Mouse (Mus musculus): ENCODE results near the gene Large1. TPM values are rescaled to one million over a fixed set of nuclear protein-coding genes. Genes with fewer than 3 reads are reported as not detected.
"Not testable (repeated sequence)": the region's sequence is repeated elsewhere in the genome, so short reads cannot be mapped to it uniquely, and the experiment has no call there.

Large1 gene
- polyA plus RNA-seq, 1 experiment from 2014 or later: 4.9 TPM

DNA sequence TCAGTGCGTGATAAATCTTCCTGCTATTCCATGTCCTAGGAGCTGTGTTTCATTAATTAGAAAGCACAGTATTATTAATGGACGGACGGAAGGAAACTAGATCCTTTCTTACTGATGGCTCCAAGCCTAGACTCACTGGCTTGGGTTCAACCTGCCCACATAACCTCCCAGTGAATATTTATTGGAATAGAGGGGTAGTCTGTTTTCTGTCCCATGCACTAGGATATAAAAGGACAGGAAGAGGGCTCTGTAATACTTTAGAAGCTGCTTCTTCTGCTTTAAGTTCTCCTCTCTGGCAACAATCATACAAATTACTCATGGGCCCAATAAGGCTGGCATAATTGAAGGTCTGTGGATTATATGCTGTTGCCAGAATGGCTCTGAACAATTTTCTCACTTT, 398.3 kb downstream of the Large1 start:
- no peaks in the 10 kb centered on the region for H3K27me3 ChIP-seq (ENCODE audit: control insufficient read depth, insufficient read depth, low read length)
- no peak overlapping the region for H3K4me2 ChIP-seq (ENCODE audit: low read depth, low read length)
- no peaks in the 10 kb centered on the region for H3K4me1 ChIP-seq (ENCODE audit: control insufficient read depth, insufficient read depth, low read length)
- 74% methylated on average over 3 of the region's 3 CpGs for WGBS
- H3K4me3 ChIP-seq (replicated peaks; ENCODE audit: low read length): no peak overlapping the region
- no peaks in the 10 kb centered on the region for H3K9me3 ChIP-seq (replicated peaks; ENCODE audit: control insufficient read depth, low read length)
- no peaks in the 10 kb centered on the region for H3K36me3 ChIP-seq (ENCODE audit: control insufficient read depth, insufficient read depth, low read length)
- ATAC-seq (ENCODE audit: insufficient read depth, low FRiP score): peak; percentile 33; the same call in 1 of the 2 replicates
- no peak overlapping the region for H3K27ac ChIP-seq (ENCODE audit: low read length)
- no peak overlapping the region for H3K9ac ChIP-seq (ENCODE audit: low read length)

DNA sequence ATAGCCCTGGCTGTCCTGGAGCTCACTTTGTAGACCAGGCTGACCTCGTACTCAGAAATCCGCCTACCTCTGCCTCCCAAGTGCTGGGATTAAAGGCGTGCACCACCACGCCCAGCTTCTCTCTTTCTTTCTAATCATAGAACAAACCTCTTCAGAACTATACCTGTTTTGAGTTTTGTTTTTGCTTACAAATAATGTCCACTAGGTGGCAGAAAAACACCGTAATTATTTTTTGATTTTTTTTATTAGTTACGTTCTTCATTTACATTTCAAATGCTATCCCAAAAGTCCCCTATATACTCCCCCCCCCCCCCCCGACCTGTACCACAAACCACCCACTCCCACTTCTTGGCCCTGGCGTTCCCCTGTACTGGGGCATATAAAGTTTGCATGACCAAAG, 411.9 kb downstream of the Large1 start:
- not testable (repeated sequence) for H3K27me3 ChIP-seq (ENCODE audit: control insufficient read depth, insufficient read depth, low read length); H3K4me1 ChIP-seq (ENCODE audit: control insufficient read depth, insufficient read depth, low read length); H3K36me3 ChIP-seq (ENCODE audit: control insufficient read depth, insufficient read depth, low read length); H3K4me3 ChIP-seq (replicated peaks; ENCODE audit: low read length); H3K4me2 ChIP-seq (ENCODE audit: low read depth, low read length); H3K9ac ChIP-seq (ENCODE audit: low read length); H3K9me3 ChIP-seq (replicated peaks; ENCODE audit: control insufficient read depth, low read length); H3K27ac ChIP-seq (ENCODE audit: low read length); ATAC-seq (ENCODE audit: insufficient read depth, low FRiP score)
- 74% methylated on average over 8 of the region's 8 CpGs for WGBS

DNA sequence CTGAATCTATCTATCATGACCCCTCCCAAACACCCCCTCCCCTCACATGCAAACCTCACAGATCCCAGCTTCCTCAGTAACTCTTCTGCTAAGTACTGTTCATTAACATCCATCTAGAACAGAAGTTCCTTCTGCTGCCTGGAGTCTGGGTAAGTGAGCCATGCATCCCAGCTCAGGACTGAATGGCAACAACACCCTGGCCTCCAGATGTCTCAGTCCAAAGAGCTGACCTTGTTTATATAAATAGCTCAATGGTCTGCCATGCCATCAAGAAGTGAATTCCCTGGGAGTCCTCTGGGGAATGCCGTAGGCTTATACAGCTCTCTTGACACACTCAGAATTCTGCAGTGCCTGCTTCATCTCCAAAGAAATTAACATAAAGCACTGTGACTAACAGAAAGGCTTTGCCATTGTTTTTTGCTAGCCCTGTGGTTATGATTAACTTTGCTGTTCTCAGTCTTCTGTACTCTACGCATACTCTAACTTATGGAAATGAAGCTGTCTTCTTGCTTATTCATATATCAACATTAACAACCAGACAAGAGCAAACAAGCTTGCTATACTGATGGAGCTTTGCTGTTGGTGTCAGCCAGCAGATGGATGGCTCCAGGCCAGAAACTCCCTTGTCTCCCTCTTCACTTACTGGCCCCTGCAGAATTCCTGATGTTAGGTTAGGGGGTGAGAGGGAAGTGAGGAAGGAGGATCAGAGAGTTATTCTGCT, 434.0 kb downstream of the Large1 start:
- Histone ChIP-seq H3K9ac (ENCODE audit: low read length) (no peak overlapping the region), H3K4me2 (ENCODE audit: low read depth, low read length) (no peak overlapping the region), H3K9me3 (replicated peaks; ENCODE audit: control insufficient read depth, low read length) (no peaks in the 10 kb centered on the region), H3K27ac (ENCODE audit: low read length) (no peak overlapping the region), H3K27me3 (ENCODE audit: control insufficient read depth, insufficient read depth, low read length) (no peaks in the 10 kb centered on the region), H3K36me3 (ENCODE audit: control insufficient read depth, insufficient read depth, low read length) (no peaks in the 10 kb centered on the region), H3K4me3 (replicated peaks; ENCODE audit: low read length) (no peak overlapping the region), H3K4me1 (ENCODE audit: control insufficient read depth, insufficient read depth, low read length) (no peaks in the 10 kb centered on the region)
- no peak for ATAC-seq (ENCODE audit: insufficient read depth, low FRiP score)
- 44% methylated on average over 2 of the region's 2 CpGs for WGBS

DNA sequence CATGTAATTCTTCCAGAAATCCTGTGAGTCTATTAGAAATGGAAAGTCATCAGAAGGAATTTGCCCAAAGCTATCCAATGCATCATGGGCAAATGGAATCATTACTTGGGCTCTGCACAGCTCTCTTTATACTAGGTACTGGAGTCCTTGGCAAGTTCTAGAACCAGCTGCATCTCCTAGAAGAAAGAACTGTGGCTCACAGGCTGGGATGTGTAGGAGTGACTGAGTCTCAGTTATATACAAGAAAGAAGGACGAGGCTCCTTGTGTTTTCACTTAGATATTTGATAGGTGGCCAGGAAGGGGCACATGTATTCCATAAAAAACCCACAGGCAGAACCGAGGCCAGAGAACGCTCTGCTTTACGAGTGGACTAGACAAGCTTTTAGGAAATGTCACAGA, 447.8 kb downstream of the Large1 start:
- Histone ChIP-seq H3K9ac (ENCODE audit: low read length) (no peak overlapping the region), H3K9me3 (replicated peaks; ENCODE audit: control insufficient read depth, low read length) (no peaks in the 10 kb centered on the region), H3K4me3 (replicated peaks; ENCODE audit: low read length) (no peak overlapping the region), H3K27me3 (ENCODE audit: control insufficient read depth, insufficient read depth, low read length) (no peaks in the 10 kb centered on the region), H3K4me2 (ENCODE audit: low read depth, low read length) (no peak overlapping the region), H3K27ac (ENCODE audit: low read length) (no peak overlapping the region), H3K36me3 (ENCODE audit: control insufficient read depth, insufficient read depth, low read length) (no peaks in the 10 kb centered on the region), H3K4me1 (ENCODE audit: control insufficient read depth, insufficient read depth, low read length) (no peaks in the 10 kb centered on the region)
- WGBS: 77% methylated on average over 4 of the region's 4 CpGs
- no peak for ATAC-seq (ENCODE audit: insufficient read depth, low FRiP score)

DNA sequence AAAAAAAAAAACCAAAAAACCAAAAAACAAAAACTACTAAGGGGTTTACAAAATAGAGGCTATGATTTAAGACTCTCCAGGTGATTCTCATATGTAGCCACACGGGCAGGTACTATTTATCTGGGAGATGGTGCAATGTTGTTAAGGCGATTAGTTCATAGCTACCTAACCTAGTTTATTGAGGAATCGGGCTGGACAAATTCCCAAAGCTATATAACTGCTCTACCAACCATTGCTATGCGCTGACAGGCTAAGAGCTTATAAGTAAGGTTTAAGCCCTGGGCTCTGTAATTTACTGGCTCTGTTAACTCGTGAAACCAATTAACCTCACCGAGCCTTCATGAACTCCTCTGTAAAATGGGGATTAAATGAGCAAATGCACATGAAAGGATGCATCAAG, 451.7 kb downstream of the Large1 start:
- H3K36me3 ChIP-seq (ENCODE audit: control insufficient read depth, insufficient read depth, low read length): no peaks in the 10 kb centered on the region
- H3K27me3 ChIP-seq (ENCODE audit: control insufficient read depth, insufficient read depth, low read length): no peaks in the 10 kb centered on the region
- ATAC-seq (ENCODE audit: insufficient read depth, low FRiP score): no peak
- 92% methylated on average over 6 of the region's 6 CpGs for WGBS
- no peaks in the 10 kb centered on the region for H3K4me1 ChIP-seq (ENCODE audit: control insufficient read depth, insufficient read depth, low read length)
- no peak overlapping the region for H3K27ac ChIP-seq (ENCODE audit: low read length)
- H3K9ac ChIP-seq (ENCODE audit: low read length): no peak overlapping the region
- H3K9me3 ChIP-seq (replicated peaks; ENCODE audit: control insufficient read depth, low read length): no peaks in the 10 kb centered on the region
- H3K4me3 ChIP-seq (replicated peaks; ENCODE audit: low read length): no peak overlapping the region
- no peak overlapping the region for H3K4me2 ChIP-seq (ENCODE audit: low read depth, low read length)

DNA sequence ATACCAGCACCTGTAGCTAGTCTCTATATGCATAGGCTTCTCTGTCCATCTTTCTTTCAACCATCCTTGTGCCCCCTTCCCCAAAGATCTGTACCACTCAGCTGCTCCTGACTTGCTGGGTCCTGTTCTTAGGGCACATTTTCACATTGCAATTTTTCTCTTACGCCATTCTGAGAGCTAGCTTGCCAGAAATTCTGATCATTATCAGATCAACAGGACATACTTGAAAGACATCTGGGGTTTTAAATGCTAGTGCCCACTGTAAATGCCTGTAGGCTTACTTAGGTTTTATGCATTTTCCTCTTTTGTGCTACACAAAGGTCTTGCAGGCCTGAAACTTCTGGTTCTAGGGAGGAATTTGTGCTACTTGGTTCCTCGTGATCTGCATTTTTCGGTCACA, 454.0 kb downstream of the Large1 start:
- Histone ChIP-seq H3K36me3 (ENCODE audit: control insufficient read depth, insufficient read depth, low read length) (no peaks in the 10 kb centered on the region), H3K27me3 (ENCODE audit: control insufficient read depth, insufficient read depth, low read length) (no peaks in the 10 kb centered on the region), H3K9ac (ENCODE audit: low read length) (no peak overlapping the region), H3K27ac (ENCODE audit: low read length) (no peak overlapping the region), H3K4me1 (ENCODE audit: control insufficient read depth, insufficient read depth, low read length) (no peaks in the 10 kb centered on the region), H3K9me3 (replicated peaks; ENCODE audit: control insufficient read depth, low read length) (no peaks in the 10 kb centered on the region), H3K4me2 (ENCODE audit: low read depth, low read length) (no peak overlapping the region), H3K4me3 (replicated peaks; ENCODE audit: low read length) (no peak overlapping the region)
- ATAC-seq (ENCODE audit: insufficient read depth, low FRiP score): no peak
- WGBS: 92% methylated on average over 3 of the region's 3 CpGs

DNA sequence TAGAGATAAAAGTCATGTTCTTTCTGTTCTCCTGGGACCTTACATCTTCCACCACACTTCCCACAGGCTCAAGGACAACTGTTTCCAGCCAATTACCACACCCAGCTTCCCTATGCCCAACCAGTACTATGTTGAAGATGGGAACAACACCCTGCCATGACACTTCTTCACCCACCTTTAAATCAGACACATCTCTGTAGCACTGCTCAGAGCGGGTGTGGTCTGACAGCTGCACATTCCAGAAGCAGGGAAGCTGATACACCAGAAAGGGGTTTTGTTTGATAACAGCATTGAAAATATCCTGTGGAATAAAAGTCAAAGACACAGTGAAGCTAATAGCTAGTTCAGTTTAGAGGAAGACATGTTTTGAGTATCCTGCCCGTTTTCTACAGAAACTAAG, 470.3 kb downstream of the Large1 start:
- Histone ChIP-seq H3K9ac (ENCODE audit: low read length) (no peak overlapping the region), H3K4me3 (replicated peaks; ENCODE audit: low read length) (no peak overlapping the region), H3K4me1 (ENCODE audit: control insufficient read depth, insufficient read depth, low read length) (no peaks in the 10 kb centered on the region), H3K36me3 (ENCODE audit: control insufficient read depth, insufficient read depth, low read length) (peaks cover 5% of the 10 kb centered on the region), H3K27me3 (ENCODE audit: control insufficient read depth, insufficient read depth, low read length) (no peaks in the 10 kb centered on the region), H3K9me3 (replicated peaks; ENCODE audit: control insufficient read depth, low read length) (no peaks in the 10 kb centered on the region), H3K4me2 (ENCODE audit: low read depth, low read length) (no peak overlapping the region), H3K27ac (ENCODE audit: low read length) (no peak overlapping the region)
- WGBS: 89% methylated on average over 2 of the region's 2 CpGs
- no peak for ATAC-seq (ENCODE audit: insufficient read depth, low FRiP score)

DNA sequence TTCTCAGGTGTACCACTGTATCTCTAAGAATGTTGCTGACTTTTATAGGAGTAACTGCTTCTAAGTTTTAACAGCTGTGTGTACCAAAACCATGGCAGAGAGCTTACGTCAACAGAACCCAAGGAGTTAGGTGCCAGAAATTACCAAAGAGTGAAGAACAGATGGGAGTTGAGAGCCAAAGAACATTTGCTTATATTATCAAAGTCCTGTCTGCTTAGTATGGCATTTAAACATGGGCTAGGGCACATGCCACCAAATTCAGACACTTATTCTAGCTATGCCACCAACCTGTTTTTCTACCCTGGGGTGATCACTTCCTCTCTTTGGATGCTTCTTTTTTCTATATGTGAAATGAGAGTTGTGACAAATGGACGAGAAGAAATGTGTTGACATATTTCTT, 479.9 kb downstream of the Large1 start:
- no peaks in the 10 kb centered on the region for H3K4me1 ChIP-seq (ENCODE audit: control insufficient read depth, insufficient read depth, low read length)
- H3K4me2 ChIP-seq (ENCODE audit: low read depth, low read length): no peak overlapping the region
- H3K27ac ChIP-seq (ENCODE audit: low read length): no peak overlapping the region
- H3K4me3 ChIP-seq (replicated peaks; ENCODE audit: low read length): no peak overlapping the region
- no peaks in the 10 kb centered on the region for H3K36me3 ChIP-seq (ENCODE audit: control insufficient read depth, insufficient read depth, low read length)
- 85% methylated on average over 2 of the region's 2 CpGs for WGBS
- H3K9me3 ChIP-seq (replicated peaks; ENCODE audit: control insufficient read depth, low read length): no peaks in the 10 kb centered on the region
- no peak overlapping the region for H3K9ac ChIP-seq (ENCODE audit: low read length)
- H3K27me3 ChIP-seq (ENCODE audit: control insufficient read depth, insufficient read depth, low read length): no peaks in the 10 kb centered on the region
- no peak for ATAC-seq (ENCODE audit: insufficient read depth, low FRiP score)

DNA sequence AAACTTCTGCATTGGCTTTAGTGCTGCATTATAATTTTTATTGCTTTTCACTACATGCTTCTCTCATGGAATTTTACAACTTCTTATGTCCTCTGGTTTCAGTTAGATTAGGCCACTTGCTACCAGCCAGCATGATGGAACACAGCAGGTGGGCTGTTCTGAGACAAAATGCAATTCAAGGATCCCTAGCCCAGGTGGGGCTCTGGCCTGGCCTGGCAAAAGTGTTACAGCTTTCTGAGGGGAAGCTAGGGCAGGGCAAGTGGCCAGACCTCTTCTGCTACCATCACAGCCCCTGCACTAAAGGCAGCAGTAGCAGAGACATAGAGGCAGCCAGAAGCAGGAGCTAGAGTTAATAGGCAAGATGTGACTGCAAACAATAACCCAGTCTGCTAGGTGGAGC, 506.5 kb downstream of the Large1 start:
- no peaks in the 10 kb centered on the region for H3K36me3 ChIP-seq (ENCODE audit: control insufficient read depth, insufficient read depth, low read length)
- no peaks in the 10 kb centered on the region for H3K9me3 ChIP-seq (replicated peaks; ENCODE audit: control insufficient read depth, low read length)
- no peaks in the 10 kb centered on the region for H3K4me1 ChIP-seq (ENCODE audit: control insufficient read depth, insufficient read depth, low read length)
- H3K4me2 ChIP-seq (ENCODE audit: low read depth, low read length): no peak overlapping the region
- no peak overlapping the region for H3K27ac ChIP-seq (ENCODE audit: low read length)
- H3K4me3 ChIP-seq (replicated peaks; ENCODE audit: low read length): no peak overlapping the region
- no peak for ATAC-seq (ENCODE audit: insufficient read depth, low FRiP score)
- H3K9ac ChIP-seq (ENCODE audit: low read length): no peak overlapping the region
- H3K27me3 ChIP-seq (ENCODE audit: control insufficient read depth, insufficient read depth, low read length): no peaks in the 10 kb centered on the region

All from stomach, embryonic 16.5 days (tissue).